Mouse (Mus musculus) layer of hippocampus, postnatal 25 days (tissue): ENCODE data around the gene Xrcc1. TPM values are rescaled to one million over a fixed set of nuclear protein-coding genes. Genes with fewer than 3 reads are reported as not detected.
"Not testable (repeated sequence)": the region's sequence is repeated elsewhere in the genome, so short reads cannot be mapped to it uniquely, and the experiment has no call there.

ENCODE experiments used
- DNase-seq, 2 experiments: peaks; one replicate each; pipeline ENCODE4 v3.0.0; 2022; ENCODE audit warnings: mixed read lengths in 2 of 2, low spot score in 1 of 2; ENCODE audit errors: extremely low spot score in 1 of 2
- total RNA-seq, 2 experiments: library from RNA; stranded (reverse); gene quantifications; 2 replicates each; pipeline ENCODE4 v1.2.3; 2021

Gene Xrcc1
- total RNA-seq = 10 to 100 TPM; 34.8 to 43.0 TPM

DNA sequence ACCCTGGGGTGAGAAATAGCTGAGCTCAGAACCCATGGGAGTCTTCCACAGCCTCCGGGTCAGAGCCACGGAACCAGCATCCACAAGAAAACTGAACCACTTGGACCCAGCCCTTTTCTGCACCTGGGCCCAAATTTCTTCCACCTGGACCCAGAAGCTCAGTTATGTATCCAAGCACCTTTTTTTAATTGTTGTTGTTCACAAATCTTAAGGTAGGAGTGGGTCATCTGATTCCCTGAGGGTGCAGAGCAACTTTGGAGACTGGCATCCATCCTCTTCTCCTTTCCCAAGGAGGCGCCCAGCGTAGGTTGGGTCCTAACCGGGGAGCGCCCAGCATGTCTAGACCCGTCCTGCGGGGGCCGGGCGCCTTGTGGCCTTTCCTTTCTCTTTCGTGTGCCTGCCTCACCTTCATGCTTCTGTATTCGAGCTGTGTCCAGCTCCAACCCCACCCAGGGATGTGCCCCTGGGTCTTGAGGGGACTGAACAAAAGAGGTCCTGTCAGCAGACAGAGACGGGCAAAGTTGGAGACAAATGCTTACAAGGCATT is at the start of gene Xrcc1, which contains the start of gene Pinlyp:
Xrcc1 (plus strand) TSS at position 222 of the 547 bp plus-strand sequence.
Pinlyp (minus strand) TSS at position 51 of the 547 bp plus-strand sequence.
- DNase-seq = no peak

DNA sequence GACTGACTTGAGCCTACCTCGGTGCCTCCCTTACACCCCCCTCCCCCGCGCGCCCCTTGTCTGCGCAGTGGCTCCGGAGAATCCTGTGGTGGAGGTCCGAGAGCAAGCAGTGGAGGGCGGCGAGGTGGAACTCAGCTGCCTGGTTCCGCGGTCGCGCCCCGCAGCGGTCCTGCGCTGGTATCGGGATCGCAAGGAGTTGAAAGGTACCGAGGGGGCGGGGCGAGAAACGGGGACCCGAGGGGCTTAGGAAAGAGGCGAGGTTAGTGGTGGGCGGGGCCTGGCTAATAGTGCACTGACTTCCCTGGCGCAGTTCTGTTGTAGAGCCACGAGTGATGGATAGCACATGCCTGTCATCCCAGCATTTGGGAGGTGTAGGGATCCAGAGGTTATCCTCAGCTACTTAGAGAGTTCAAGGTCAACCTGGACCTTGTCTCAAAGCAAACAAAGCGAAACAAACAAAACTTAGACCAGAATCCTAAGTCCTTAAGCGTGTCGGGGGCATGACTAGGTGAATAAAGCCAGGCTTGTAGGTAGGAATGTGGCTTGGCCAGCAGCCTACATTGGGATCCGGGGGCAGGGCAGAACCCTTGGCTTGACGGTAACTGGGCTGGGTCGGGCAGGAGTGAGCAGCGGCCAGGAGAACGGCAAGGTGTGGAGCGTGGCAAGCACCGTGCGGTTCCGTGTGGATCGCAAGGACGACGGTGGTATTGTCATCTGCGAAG is 46.1 kb upstream of the Xrcc1 start:
- no peak for DNase-seq

- DNase-seq = peak in 1 of 2 experiments; percentile 48
These were observed 45.2 kb upstream of the Xrcc1 start for GRCm38 (mm10) chr7:24500929-24501328.

GRCm38 (mm10) chr7:24501492-24501891 is 44.6 kb upstream of the Xrcc1 start:
- DNase-seq = peak in 1 of 2 experiments; percentile 56

GRCm38 (mm10) chr7:24504004-24504403 is 42.1 kb upstream of the Xrcc1 start:
- DNase-seq = no peak

- DNase-seq = no peak
These were observed 41.2 kb upstream of the Xrcc1 start for GRCm38 (mm10) chr7:24504868-24505267.

GRCm38 (mm10) chr7:24505447-24506064 is 40.5 kb upstream of the Xrcc1 start:
- no peak for DNase-seq

DNA sequence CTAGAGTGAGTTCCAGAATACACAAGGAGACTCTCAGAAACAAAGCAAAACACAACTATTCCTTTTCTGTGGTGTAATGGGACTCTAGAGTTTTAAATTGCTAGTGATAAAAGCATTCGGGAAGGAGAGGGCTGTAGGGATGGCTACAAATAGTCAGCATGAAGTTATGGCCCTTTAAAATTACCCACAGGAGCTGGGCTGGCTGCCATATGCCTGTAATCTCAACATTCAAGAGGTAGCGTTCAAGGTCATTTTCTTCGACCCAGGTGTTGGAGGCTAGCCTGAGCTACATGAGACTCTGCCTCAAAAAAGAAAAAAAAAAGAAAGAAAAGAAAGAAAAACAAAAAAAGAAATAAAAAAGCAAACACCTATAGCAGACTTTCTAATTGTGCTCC is 40.0 kb upstream of the Xrcc1 start:
- no peak for DNase-seq

- DNase-seq = peak in 1 of 2 experiments; percentile 41
These were observed 39.6 kb upstream of the Xrcc1 start for GRCm38 (mm10) chr7:24506476-24506837.

GRCm38 (mm10) chr7:24506838-24507725 is 39.0 kb upstream of the Xrcc1 start, which contains the start of gene Zfp428:
Gene Zfp428, plus strand, starts transcription at chr7:24507006.
- peak; percentile 71 to 83 for DNase-seq

DNA sequence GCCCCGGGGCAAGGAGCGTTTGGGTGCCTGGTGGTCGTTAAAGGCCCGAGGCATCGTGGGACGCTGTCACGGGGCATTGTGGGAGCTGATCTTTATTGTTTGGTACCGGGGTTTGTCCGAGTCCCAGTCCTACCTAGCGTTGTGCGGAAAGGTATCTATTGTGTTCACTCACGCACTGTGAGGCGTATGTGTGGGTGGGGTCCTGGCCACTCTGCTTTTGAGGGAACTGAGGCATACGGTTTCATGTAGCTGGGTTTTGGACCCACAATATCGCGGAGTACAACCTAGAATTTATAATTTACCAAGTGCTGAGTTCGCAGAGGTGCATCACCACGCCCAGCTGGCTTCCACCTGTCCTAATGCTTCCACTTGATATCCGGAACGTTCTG is 38.4 kb upstream of the Xrcc1 start:
- DNase-seq = peak in 1 of 2 experiments; percentile 23

DNA sequence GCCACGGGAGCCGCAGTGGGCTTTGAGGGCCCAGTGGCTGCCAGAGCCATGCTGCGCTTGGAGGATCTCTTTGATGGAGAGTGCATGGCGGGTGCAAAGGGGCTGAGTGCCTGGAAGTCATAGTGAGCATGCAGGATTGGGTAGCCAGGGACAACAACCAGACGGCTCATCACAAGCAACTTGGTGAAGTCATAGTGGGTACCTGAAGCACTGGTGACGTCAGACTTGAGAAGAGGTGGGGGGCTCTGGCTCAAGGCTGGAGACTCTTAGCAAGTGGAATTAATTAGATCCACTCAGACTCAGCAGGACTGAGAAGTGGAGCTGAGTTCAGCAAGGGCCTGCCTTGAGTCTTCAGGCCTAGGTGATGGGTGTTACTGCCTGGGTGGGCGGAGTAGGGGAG is 33.7 kb upstream of the Xrcc1 start, which contains the start of gene AC161166.1:
AC161166.1 (minus strand) TSS at position 101 of the 400 bp plus-strand sequence.
- no peak for DNase-seq

GRCm38 (mm10) chr7:24516319-24516718 is 29.8 kb upstream of the Xrcc1 start:
- peak in 1 of 2 experiments; percentile 49 for DNase-seq

DNA sequence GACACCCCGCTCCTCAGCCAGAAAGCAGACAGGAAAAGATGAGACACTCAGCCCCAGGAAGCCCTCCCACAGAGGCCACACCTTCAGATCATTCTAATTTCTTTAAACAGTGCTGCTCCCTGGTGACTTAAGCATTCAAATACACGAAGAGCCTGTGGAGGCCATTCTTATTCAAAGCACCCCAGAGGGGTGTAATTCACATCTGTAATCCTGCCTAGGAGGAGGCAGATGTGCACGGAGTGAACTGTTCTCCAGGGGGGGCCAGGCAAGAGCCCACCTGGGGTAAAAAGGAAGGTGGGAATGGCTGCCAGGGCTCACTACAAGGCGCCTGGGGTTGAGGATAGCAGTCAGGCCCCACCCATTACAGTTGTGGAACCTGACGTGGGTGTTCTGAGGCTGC is 29.0 kb upstream of the Xrcc1 start:
- DNase-seq = no peak

GRCm38 (mm10) chr7:24517654-24518053 is 28.4 kb upstream of the Xrcc1 start:
- DNase-seq = no peak

DNA sequence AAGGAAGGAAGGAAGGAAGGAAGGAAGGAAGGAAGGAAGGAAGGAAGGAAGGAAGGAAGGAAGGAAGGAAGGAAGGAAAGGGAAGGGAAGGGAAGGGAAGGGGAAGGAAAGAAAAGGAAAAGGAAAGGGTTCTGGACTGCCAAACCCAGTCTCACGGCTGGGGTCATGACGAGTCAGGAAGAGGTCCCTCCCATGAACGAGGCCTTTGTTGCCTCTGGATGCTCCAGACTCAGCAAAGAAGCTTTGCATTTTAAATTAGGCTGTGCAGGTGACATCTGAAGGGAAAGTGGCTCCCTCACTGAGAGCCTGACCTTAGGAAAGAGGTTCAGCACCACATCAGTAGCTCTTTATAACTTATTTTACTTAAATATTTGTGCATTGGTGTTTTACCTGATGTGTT is 27.0 kb upstream of the Xrcc1 start:
- no peak for DNase-seq

DNA sequence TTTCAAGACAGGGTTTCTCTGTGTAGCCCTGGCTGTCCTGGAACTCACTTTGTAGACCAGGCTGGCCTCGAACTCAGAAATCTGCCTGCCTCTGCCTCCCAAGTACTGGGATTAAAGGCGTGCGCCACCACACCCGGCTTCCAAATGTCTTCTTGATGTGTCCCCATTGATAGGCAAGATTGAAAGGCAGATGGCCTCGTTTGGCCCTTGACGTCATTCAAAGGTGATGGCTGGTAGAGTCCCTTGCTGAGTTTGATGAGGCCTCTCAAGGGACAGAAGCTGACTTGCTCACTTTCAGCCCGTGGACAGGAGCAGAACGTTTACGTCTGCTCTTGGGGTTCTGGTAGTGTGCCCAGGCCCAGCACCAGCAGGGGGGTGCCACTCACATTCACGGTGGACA is 26.0 kb upstream of the Xrcc1 start:
- not testable (repeated sequence) for DNase-seq

DNA sequence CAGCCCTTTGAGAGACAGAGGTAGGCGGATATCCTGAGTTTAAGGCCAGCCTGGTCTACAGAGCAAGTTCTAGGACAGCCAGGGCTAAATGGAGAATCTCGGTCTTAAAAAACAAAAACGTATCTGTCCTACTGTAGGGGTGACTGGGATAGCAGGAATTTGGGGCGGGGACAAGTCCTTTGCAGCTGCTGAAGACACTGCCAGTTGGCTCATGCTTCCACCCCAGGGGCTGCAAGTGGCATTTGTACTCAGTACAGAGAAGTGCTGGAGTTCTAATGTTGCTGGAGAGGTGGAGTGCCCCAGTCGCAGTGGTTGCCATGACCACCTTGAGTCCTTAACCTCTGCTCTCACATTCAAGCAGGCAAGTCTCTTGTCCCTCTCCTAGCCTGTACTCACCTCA is 23.3 kb upstream of the Xrcc1 start:
- no peak for DNase-seq

GRCm38 (mm10) chr7:24523723-24524122 is 22.4 kb upstream of the Xrcc1 start:
- DNase-seq = no peak

DNA sequence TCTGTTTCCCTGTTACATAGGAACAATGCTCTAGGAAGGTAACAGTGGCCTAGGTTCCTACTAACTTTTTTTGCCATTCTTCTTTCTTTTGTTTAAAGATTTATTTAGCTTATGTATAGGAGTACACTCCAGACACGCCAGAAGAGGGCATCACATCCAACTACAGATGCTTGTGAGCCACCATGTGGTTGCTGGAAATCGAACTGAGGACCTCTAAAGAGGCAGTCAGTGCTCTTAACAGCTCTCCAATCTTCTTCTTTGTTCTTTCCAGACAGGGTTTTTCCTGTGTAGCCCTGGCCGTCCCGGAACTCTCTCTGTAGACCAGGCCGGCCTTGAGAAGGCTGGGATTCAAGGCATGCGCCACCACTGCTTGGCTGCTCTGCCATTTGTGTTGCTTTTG is 21.1 kb upstream of the Xrcc1 start:
- DNase-seq = no peak
